Mouse (Mus musculus) heart, postnatal 4 days (tissue): ENCODE measurements around the gene Scgb1a1. TPM values are rescaled to one million over a fixed set of nuclear protein-coding genes. Genes with fewer than 3 reads are reported as not detected.
"Not testable (repeated sequence)": the region's sequence is repeated elsewhere in the genome, so short reads cannot be mapped to it uniquely, and the experiment has no call there.

Source experiments
- DNase-seq: peaks from one replicate; pipeline ENCODE4 v3.0.0; 2021
- total RNA-seq, 2 experiments: library from RNA; stranded (reverse); gene quantifications; 2 replicates each; pipeline ENCODE4 v1.2.3; 2021

The Scgb1a1 gene
- total RNA-seq, 2 experiments from 2014 or later, result not detected

- DNase-seq, result no peak
These were observed 21.9 kb downstream of the Scgb1a1 start for GRCm38 (mm10) chr19:9065621-9066561.

GRCm38 (mm10) chr19:9063831-9064230, 23.9 kb downstream of the Scgb1a1 start:
- no peak for DNase-seq

GRCm38 (mm10) chr19:9062822-9063221, 24.9 kb downstream of the Scgb1a1 start:
- no peak for DNase-seq

GRCm38 (mm10) chr19:9061221-9061893, 26.4 kb downstream of the Scgb1a1 start:
- DNase-seq, result no peak

- no peak for DNase-seq
These were observed 27.7 kb downstream of the Scgb1a1 start for GRCm38 (mm10) chr19:9060103-9060502.

- DNase-seq, result no peak
These were observed 28.4 kb downstream of the Scgb1a1 start for GRCm38 (mm10) chr19:9059391-9059790.

GRCm38 (mm10) chr19:9058944-9059343, 28.8 kb downstream of the Scgb1a1 start:
- no peak for DNase-seq

GRCm38 (mm10) chr19:9058331-9058884, 29.4 kb downstream of the Scgb1a1 start:
- no peak for DNase-seq

GRCm38 (mm10) chr19:9057679-9058078, 30.1 kb downstream of the Scgb1a1 start:
- no peak for DNase-seq

GRCm38 (mm10) chr19:9055703-9056355, 31.9 kb downstream of the Scgb1a1 start:
- no peak for DNase-seq

GRCm38 (mm10) chr19:9055153-9055552, 32.6 kb downstream of the Scgb1a1 start:
- no peak for DNase-seq

GRCm38 (mm10) chr19:9052803-9053431, 34.8 kb downstream of the Scgb1a1 start:
- peak; percentile 68 for DNase-seq

GRCm38 (mm10) chr19:9051985-9052384, 35.8 kb downstream of the Scgb1a1 start:
- not testable (repeated sequence) for DNase-seq

- no peak for DNase-seq
These were observed 37.2 kb downstream of the Scgb1a1 start for GRCm38 (mm10) chr19:9050294-9051229.

GRCm38 (mm10) chr19:9048981-9049687, 38.6 kb downstream of the Scgb1a1 start:
- DNase-seq, result no peak

- DNase-seq, result peak; percentile 38
These were observed 39.8 kb downstream of the Scgb1a1 start for GRCm38 (mm10) chr19:9047946-9048387.

- no peak for DNase-seq
These were observed 40.4 kb downstream of the Scgb1a1 start for GRCm38 (mm10) chr19:9047207-9047945.

GRCm38 (mm10) chr19:9044291-9044690, 43.5 kb downstream of the Scgb1a1 start:
- DNase-seq, result no peak

GRCm38 (mm10) chr19:9043123-9043522, 44.6 kb downstream of the Scgb1a1 start:
- DNase-seq, result no peak

- DNase-seq, result no peak
These were observed 46.7 kb downstream of the Scgb1a1 start for GRCm38 (mm10) chr19:9041074-9041473.
